Mouse (Mus musculus) liver, embryonic 12.5 days (tissue): ENCODE data around the gene Tas2r135. TPM values are rescaled to one million over a fixed set of nuclear protein-coding genes. Genes with fewer than 3 reads are reported as not detected.

Source experiments
- ATAC-seq: fragments of 200-750 bp; cut with Nextera tagmentation; 2 replicates; pipeline ENCODE4 v1.8.0; 2017; ENCODE audit warnings: moderate number of reproducible peaks, mild to moderate bottlenecking, moderate library complexity
- H3K27ac ChIP-seq: fragments of 300-500 bp; sonication (generic); 2 replicates; pipeline ENCODE4 v1.5.1; 2016; ENCODE audit warnings: mild to moderate bottlenecking
- H3K27me3 ChIP-seq: fragments of 300-500 bp; sonication (generic); replicated peaks from 2 replicates; pipeline ENCODE4 v1.6.1; 2016; ENCODE audit warnings: mild to moderate bottlenecking, moderate library complexity
- H3K36me3 ChIP-seq: fragments of 300-500 bp; sonication (generic); 2 replicates; pipeline ENCODE4 v1.6.1; 2016; ENCODE audit warnings: mild to moderate bottlenecking, moderate library complexity
- H3K4me1 ChIP-seq: fragments of 300-500 bp; sonication (generic); 2 replicates; pipeline ENCODE4 v1.6.1; 2016
- H3K4me2 ChIP-seq: fragments of 300-500 bp; sonication (generic); 2 replicates; pipeline ENCODE4 v1.6.1; 2016; ENCODE audit warnings: mild to moderate bottlenecking, moderate library complexity
- H3K4me3 ChIP-seq: fragments of 300-500 bp; sonication (generic); 2 replicates; pipeline ENCODE4 v1.5.1; 2016; ENCODE audit warnings: mild to moderate bottlenecking, moderate library complexity
- H3K9ac ChIP-seq: fragments of 300-500 bp; sonication (generic); 2 replicates; pipeline ENCODE4 v1.6.1; 2016; ENCODE audit warnings: mild to moderate bottlenecking, moderate library complexity
- H3K9me3 ChIP-seq: fragments of 300-500 bp; sonication (generic); replicated peaks from 2 replicates; pipeline ENCODE4 v1.6.1; 2016; ENCODE audit warnings: mild to moderate bottlenecking, moderate library complexity
- WGBS: fragments of 180-500 bp; shearing (Covaris S2); methylation state at CpG from one replicate; pipeline ENCODE4 v1.1.7; 2016; ENCODE audit not compliant: insufficient replicate concordance; 5-methylcytosine and 5-hydroxymethylcytosine counted together
- polyA plus RNA-seq: library from polyadenylated mRNA; unstranded; fragments of >200 nt; fragmentation: Nextera tagmentation; extraction: Ambion mirVana; gene quantifications from 2 replicates; pipeline ENCODE4 v1.2.1, GENCODE M21; 2016

The Tas2r135 gene
- polyA plus RNA-seq, 1 experiment from 2014 or later: not detected

DNA sequence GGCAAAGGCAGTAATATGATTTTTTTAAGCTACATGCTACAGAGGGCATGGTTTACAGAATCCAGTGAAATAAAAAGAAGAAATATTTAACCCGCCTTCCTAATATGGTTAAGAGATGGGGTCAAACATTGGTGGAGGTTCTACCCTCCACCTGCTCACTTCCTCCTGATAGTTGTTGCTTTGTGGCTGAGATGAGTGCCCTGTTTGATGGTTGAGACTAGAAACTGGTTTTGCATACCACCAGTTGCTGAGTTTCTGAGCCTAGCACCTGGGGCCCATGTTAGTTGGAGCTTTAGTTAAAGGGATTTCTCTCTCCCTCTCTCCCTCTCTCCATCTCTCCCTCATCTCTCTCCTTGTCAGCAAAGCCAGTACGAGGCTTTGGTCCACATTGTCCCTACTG lies 42.1 kb downstream of the Tas2r135 start:
- 48% methylated on average over 2 of the region's 2 CpGs for whole genome bisulfite sequencing
- Histone ChIP-seq H3K9ac (no peak overlapping the region), H3K4me2 (no peak overlapping the region), H3K36me3 (no peaks in the 10 kb centered on the region), H3K4me3 (no peak overlapping the region), H3K4me1 (no peaks in the 10 kb centered on the region), H3K27ac (no peak overlapping the region), H3K27me3 (no peaks in the 10 kb centered on the region), H3K9me3 (no peaks in the 10 kb centered on the region)
- ATAC-seq: no peak

Other genes with a start within 250 kb of the Tas2r135 start
- not detected in 2 replicates for gene Tas2r144, start 190.1 kb upstream of the Tas2r135 start, polyA plus RNA-seq
- gene Gstk1, start 159.5 kb upstream of the Tas2r135 start, polyA plus RNA-seq: 7.3 and 8.3 TPM in 2 replicates
- not detected in 2 replicates for gene Tmem139, start 143.5 kb upstream of the Tas2r135 start, polyA plus RNA-seq
- 34.4 and 36.0 TPM in 2 replicates for gene Casp2, start 140.4 kb upstream of the Tas2r135 start, polyA plus RNA-seq
- gene Clcn1, start 118.7 kb upstream of the Tas2r135 start, polyA plus RNA-seq: 0.12 TPM in 1 of 2 replicates, not detected in the other
- gene Fam131b, start 80.8 kb upstream of the Tas2r135 start, polyA plus RNA-seq: not detected in 2 replicates
- gene Zyx, start 55.8 kb upstream of the Tas2r135 start, polyA plus RNA-seq: 66.3 and 66.5 TPM in 2 replicates
- gene Epha1, start 32.2 kb upstream of the Tas2r135 start, polyA plus RNA-seq: 2.6 and 3.4 TPM in 2 replicates
- not detected in 2 replicates for gene Tas2r143, start 5.2 kb upstream of the Tas2r135 start, polyA plus RNA-seq
- gene Tas2r126, start 29.1 kb downstream of the Tas2r135 start, polyA plus RNA-seq: not detected in 2 replicates
- not detected in 2 replicates for gene Olfr458, start 59.8 kb downstream of the Tas2r135 start, polyA plus RNA-seq
- not detected in 2 replicates for gene Olfr457, start 70.9 kb downstream of the Tas2r135 start, polyA plus RNA-seq
- not detected in 2 replicates for gene Olfr456, start 81.8 kb downstream of the Tas2r135 start, polyA plus RNA-seq
- not detected in 2 replicates for gene Olfr455, start 142.2 kb downstream of the Tas2r135 start, polyA plus RNA-seq
- not detected in 2 replicates for gene Tcaf3, start 192.3 kb downstream of the Tas2r135 start, polyA plus RNA-seq
- 0.46 and 0.53 TPM in 2 replicates for gene Tcaf2, start 239.8 kb downstream of the Tas2r135 start, polyA plus RNA-seq